Mouse (Mus musculus): ENCODE results near the gene Sfxn5. TPM values are rescaled to one million over a fixed set of nuclear protein-coding genes. Genes with fewer than 3 reads are reported as not detected.
A peak's percentile ranks its signal among the peaks of the same experiment; 100 is the strongest.

The Sfxn5 gene
- total RNA-seq, 2 experiments from 2014 or later: 6.9 TPM

DNA sequence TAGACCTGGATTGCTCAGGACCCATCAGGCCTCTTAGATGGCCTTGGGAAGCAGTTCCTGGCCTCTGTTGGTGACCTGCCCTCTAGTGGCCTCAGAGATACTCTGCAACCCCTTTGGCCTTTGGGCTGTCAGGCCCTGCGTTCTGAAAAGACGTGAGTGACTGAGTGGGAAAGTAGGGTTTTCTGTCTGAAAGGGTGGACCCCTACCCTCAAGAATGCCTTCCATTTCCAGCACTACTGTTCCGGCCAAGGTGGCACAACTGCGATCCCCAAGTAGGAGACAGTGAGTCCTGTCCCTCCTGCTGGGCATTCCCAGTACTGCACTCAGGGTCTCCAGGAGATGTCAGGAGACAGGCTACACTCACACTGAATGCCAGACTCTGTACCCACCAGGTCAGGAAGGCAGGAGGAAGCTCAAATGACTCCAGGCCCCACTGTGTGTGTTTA, 94.2 kb downstream of the Sfxn5 start:
- peak; percentile 54 to 67 for DNase-seq
- intact Hi-C loops (cut with DNase I): loop anchor here (5.0 kb wide), 1 partner anchor 77 kb away; no protein-coding TSS in a partner anchor

DNA sequence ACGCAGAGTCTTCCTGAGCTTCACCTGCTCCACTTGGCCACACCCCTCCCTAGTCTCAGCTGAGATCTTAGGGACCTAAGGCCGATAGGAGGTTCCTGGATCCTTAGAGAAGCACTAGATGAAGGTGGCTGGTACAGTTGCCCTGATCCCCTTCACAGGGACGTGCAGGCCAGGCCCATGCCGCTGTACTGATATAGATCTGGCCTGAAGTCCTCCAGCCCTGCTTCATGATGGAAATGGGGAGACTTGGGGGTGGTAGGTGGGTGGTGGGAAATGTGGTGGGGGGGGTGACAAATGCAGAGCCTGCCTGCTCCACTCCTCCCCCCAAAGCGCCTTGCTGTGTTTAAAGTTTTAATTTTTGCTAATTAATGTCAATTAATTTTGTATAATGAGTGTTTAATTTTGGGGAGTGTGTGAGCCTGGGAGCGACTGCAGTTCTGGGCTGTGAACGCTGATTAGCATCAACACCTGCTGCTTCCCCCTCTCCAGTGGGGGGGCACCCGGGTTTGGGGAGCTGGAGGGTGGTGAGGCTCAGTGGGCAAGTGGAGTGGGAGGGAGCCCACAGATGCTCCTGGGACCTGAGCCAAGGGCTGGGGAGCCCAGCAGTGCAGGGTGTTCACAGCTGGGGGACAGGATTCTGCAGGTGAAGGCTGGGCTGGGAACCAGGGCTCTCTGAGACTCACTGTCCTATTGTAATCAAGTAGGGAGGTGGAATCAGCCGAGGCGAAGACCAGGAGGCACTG, 95.5 kb downstream of the Sfxn5 start:
- DNase-seq: no peak
- intact Hi-C loops (cut with DNase I): loop anchor here (5.0 kb wide), 1 partner anchor 75 kb away; no protein-coding TSS in a partner anchor

GRCm38 (mm10) chr6:85237001-85237400, 96.2 kb downstream of the Sfxn5 start:
- DNase-seq: no peak
- intact Hi-C loops (cut with DNase I): loop anchor here (5.0 kb wide), 1 partner anchor 75 kb away; no protein-coding TSS in a partner anchor

- no peak for DNase-seq
- intact Hi-C loops (cut with DNase I): loop anchor here (5.0 kb wide), 1 partner anchor 72 kb away; no protein-coding TSS in a partner anchor
These were observed 98.4 kb downstream of the Sfxn5 start for GRCm38 (mm10) chr6:85234796-85235195.

DNA sequence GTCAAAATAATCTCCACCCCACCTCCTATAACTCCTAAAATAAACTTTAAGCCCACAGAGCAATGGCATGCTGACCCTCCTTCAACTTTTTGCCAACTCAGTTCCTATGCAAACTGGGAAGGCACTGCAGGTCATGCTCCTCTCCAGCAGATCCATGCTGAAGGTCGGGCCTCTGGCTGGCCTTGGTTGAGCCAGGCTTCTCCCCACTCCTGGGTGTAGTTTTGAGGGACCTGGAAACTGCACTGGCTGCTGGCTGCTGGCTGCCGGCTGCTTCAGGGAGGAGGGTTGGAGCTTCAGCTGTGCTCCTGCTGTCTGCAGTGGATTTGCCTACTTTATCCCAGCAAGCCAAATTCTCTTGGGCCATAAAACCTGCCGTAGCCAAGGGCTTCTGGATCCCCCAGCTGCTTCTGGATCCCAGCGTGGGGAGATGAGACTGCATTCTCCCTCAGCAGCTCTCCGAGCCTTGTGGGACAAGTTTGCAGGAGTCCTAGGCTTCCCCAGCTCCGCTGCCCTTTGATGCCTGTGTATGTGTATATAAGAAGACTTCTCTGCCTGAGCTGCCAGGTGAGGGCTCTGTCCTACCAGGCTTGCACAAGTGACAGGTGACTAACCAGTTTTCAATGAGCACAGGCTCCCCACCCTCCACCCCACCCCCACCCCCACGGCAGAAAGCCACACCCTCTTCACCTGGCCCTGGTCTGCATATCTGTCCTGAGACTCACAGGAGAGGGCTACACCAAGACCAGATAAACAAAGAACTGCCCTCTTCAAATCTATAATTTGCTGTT, 100.2 kb downstream of the Sfxn5 start:
- intact Hi-C loops (cut with DNase I): no loop called here
- DNase-seq: no peak

GRCm38 (mm10) chr6:85232045-85232444, 101.2 kb downstream of the Sfxn5 start:
- intact Hi-C loops (cut with DNase I): no loop called here

DNA sequence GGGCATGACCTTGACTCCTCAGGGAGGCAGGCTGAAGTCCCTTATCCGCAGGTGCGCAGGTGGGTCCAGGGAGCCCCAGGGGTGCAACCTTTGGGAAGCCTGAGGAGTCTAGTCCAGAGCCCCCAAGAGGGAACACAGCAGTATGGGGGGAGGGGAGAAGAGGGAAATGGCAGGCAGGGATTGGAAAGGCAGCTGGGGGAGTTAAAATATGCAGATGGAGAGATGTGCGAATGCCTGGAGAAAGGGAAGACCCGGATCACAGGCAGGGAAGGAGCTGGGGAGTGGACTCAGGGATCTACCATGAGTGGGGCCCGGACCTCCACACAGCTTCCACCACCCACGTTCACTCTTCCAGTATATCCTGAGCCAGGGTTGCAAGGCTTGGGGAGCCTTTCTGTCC, 101.8 kb downstream of the Sfxn5 start:
- no peak for DNase-seq
- intact Hi-C loops (cut with DNase I): no loop called here

More at GRCm38 (mm10) chr6:85232045-85232444, 101.2 kb downstream of the Sfxn5 start:
- DNase-seq: no peak

- intact Hi-C loops (cut with DNase I): no loop called here
- DNase-seq: no peak
These were observed 102.5 kb downstream of the Sfxn5 start for GRCm38 (mm10) chr6:85230762-85231161.

GRCm38 (mm10) chr6:85227520-85227919, 105.7 kb downstream of the Sfxn5 start:
- DNase-seq: no peak
- intact Hi-C loops (cut with DNase I): no loop called here

GRCm38 (mm10) chr6:85226570-85226969, 106.7 kb downstream of the Sfxn5 start:
- intact Hi-C loops (cut with DNase I): no loop called here
- DNase-seq: no peak

DNA sequence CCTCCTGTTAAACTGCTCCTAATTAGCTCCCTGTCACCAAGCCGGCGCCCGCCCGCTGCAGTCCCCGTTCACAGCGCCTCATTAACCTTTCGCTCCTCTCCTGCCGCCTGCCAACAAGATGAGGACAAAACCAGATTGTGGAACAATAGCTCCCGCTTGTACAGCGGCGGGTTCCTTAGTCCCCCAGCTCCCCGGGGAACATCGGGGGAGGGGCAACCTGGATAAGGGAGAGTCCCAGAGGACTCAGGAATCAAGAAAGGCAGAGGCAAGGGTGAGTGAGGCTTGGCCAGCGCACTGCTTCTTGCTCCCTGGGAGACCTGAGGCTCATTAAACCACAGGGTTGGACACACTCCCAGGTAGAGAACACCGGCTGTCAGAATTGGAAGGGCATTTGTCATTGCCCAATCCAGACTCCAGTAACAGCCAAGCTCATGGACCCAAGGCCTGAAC, 108.8 kb downstream of the Sfxn5 start:
- intact Hi-C loops (cut with DNase I): no loop called here
- DNase-seq: no peak

GRCm38 (mm10) chr6:85223498-85224150, 109.6 kb downstream of the Sfxn5 start:
- intact Hi-C loops (cut with DNase I): no loop called here
- DNase-seq: no peak

DNA sequence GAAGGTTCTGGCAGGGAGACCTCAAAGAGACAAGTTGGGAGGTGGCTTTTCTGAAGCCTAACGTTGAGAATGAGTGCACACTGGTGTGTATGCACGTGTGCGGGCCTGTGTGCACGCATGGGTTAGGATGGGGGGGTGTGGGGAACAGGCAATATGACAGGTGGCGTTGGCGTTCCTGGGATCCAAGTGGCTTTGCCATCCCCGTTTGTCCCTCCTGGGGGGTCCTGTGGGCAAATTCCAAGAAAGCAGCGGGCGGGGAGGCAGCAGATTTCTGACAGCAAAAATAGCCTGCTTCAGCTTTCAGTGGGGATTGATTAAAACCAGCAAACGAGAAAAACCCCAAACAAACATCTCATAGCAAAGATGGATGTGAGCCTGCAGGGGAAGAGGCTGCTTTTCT, 110.7 kb downstream of the Sfxn5 start:
- intact Hi-C loops (cut with DNase I): no loop called here
- no peak for DNase-seq

DNA sequence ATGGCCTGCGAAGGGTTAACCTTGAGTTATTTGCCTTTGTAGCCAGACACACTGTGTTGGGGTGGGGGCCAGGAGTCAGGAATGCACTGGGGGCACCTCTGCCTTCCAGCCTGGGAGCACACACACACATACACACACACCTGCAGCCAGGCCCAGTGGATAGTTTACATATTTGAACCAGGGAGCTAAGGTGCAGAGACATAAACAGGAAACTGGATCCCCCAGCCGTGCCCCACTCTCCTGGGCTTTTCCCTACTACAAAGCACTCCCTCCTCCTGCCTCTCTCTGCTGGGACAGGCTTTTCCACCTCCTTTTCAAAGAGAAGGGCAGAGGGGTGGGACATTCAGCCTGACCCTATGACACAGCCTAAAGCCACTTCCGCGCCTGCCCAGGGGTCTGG, 112.3 kb downstream of the Sfxn5 start:
- intact Hi-C loops (cut with DNase I): no loop called here

DNA sequence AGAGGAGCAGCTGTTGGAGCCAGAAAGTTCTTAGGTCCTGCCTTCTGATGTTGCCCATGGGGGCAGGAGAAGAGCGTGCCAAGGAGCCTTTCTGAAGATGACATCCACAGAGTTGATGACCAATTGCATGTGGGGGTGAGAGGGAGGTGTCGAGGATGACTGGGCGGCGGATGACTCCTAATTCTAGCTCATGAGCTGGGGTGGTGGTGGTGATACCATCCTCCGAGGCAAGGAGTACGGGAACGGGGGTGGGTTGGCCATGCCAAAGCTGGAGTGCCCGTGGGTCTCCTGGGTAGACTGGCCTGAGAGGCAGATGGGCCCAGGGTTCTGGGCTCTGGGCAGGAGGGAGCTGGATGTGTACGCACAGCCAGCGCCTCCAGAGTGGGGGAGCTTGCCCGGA, 113.5 kb downstream of the Sfxn5 start:
- intact Hi-C loops (cut with DNase I): no loop called here
- no peak for DNase-seq

More for the DNA sequence above, 112.3 kb downstream of the Sfxn5 start:
- no peak for DNase-seq

GRCm38 (mm10) chr6:85218684-85219445, 114.4 kb downstream of the Sfxn5 start:
- intact Hi-C loops (cut with DNase I): no loop called here
- DNase-seq: no peak

DNA sequence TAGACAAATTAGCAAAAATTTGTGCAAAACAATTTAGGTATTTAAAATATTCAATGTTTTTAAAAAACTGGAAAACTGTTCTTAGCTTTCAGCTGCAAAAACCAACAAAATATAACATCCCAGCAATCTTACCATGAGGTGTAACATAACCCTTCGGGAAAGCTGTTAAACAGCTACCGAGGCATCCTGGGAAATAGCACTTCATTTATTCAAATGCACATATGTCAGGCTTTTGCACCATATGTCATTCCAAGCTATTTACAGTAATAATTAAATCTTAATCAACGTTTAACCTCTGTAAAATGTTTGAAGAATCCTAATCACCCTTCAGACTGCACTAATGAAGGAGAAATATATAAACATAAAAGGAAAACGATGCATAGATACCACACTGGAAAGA, 115.0 kb downstream of the Sfxn5 start:
- intact Hi-C loops (cut with DNase I): no loop called here
- DNase-seq: no peak

DNA sequence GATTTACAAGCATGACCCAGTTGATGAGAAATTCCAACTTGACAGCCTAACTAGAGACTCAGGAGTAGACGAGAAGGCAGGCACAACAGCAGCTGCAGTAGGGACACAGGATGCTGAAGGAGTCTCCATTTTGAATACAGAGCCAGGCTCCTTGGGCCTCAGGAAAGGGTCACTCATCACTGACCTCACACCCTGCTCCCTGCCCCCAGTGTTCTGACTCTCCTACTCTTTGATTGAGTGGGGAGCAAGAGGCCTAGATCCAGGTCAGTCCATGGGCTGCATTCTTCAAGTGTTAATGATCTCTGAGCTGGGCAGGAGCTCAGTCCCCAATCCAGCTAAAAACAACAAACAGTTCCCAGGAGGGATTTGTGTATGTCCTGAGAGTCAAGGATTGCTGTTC, 122.5 kb downstream of the Sfxn5 start:
- DNase-seq: no peak
- intact Hi-C loops (cut with DNase I): no loop called here

GRCm38 (mm10) chr6:85209226-85209967, 123.8 kb downstream of the Sfxn5 start:
- intact Hi-C loops (cut with DNase I): no loop called here
- no peak for DNase-seq
